Mouse (Mus musculus) MEL (cell line): ENCODE measurements at regions not wholly inside any gene's neighbourhood (a gene's known extent, or its start where the extent isn't known, plus 50 kb on each side); places are given as distances from the start of the nearest gene placed in this dataset.

Source experiments
- CHD1 ChIP-seq: IDR thresholded peaks from 2 replicates; pipeline ENCODE4 v1.6.1; 2012; ENCODE audit warnings: low read depth, mild to moderate bottlenecking, inconsistent platforms, low read length, improper control_type of control experiment
- CTCF ChIP-seq, 3 experiments: IDR thresholded peaks in 2 of 3; conservative IDR thresholded peaks in 1 of 3; 2 replicates each; pipeline ENCODE4 v1.5.1; 2011 to 2012; ENCODE audit warnings: low read length in 3 of 3, low read depth in 2 of 3, mild to moderate bottlenecking in 2 of 3, improper control_type of control experiment in 1 of 3, inconsistent platforms in 1 of 3, mixed read lengths in 1 of 3, moderate library complexity in 1 of 3; ENCODE audit not compliant: control insufficient read depth in 1 of 3, insufficient read depth in 1 of 3, poor library complexity in 1 of 3, severe bottlenecking in 1 of 3
- EP300 ChIP-seq, 2 experiments: IDR thresholded peaks; 2 replicates each; pipeline ENCODE4 v1.6.1; 2011; ENCODE audit warnings: improper control_type of control experiment in 2 of 2, low read length in 2 of 2, low read depth in 1 of 2, mild to moderate bottlenecking in 1 of 2
- POLR2AphosphoS5 ChIP-seq: IDR thresholded peaks from 2 replicates; pipeline ENCODE4 v1.6.1; 2012; ENCODE audit warnings: low read depth, borderline replicate concordance, mild to moderate bottlenecking, inconsistent platforms, low read length, moderate library complexity, mixed read lengths
- RAD21 ChIP-seq: IDR thresholded peaks from 2 replicates; pipeline ENCODE4 v1.6.1; 2011; ENCODE audit warnings: mild to moderate bottlenecking, low read depth, low read length, improper control_type of control experiment
- ZC3H11A ChIP-seq: IDR thresholded peaks from 2 replicates; pipeline ENCODE4 v1.6.1; 2012; ENCODE audit warnings: low read depth, mild to moderate bottlenecking, inconsistent platforms, low read length, improper control_type of control experiment

DNA sequence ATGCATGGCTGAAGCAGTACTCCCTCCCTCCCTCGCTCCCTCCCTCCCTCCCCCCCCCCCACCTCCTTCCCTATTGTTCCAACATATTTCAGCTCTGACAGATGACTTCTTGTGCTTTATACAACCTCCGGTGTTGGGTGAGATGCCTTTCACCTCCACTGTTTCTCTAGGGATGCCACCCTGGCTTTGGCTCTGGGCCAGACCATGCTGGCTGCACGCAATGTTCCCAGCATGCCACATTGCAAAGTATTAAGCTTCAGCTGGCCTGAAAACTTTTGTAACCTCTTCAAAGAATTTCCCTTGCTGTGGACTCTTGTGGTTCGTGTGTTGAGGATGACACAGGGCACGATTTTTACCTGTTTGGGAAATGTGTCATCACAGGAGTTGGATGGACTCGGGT, 107.1 kb upstream of the Cd180 start:
- TF ChIP-seq CTCF (IDR thresholded peaks at IDR 0.05 in 2 of 3, conservative IDR thresholded peaks at IDR 0.05 in 1 of 3; ENCODE audit: control insufficient read depth in 1 of 3, insufficient read depth in 1 of 3, low read depth in 2 of 3, low read length in 3 of 3, poor library complexity in 1 of 3, severe bottlenecking in 1 of 3) = no peak
- no peak for TF ChIP-seq POLR2AphosphoS5
- no peak for TF ChIP-seq ZC3H11A
- TF ChIP-seq EP300 (IDR thresholded peaks at IDR 0.05; ENCODE audit: low read depth in 1 of 2, low read length in 2 of 2) = no peak
- no peak for TF ChIP-seq RAD21
- no peak for TF ChIP-seq CHD1
